Mouse (Mus musculus) embryonic facial prominence, embryonic 11.5 days (tissue): ENCODE measurements at regions not wholly inside any gene's neighbourhood (a gene's known extent, or its start where the extent isn't known, plus 50 kb on each side); places are given as distances from the start of the nearest gene placed in this dataset.

Source experiments
- ATAC-seq: fragments of 200-750 bp; cut with Nextera tagmentation; replicated peaks from 2 replicates; pipeline ENCODE4 v1.8.0; 2017; ENCODE audit warnings: low read depth; ENCODE audit not compliant: insufficient number of reproducible peaks, low FRiP score, low TSS enrichment
- DNase-seq: peaks from one replicate; pipeline ENCODE4 v3.0.0-alpha.2; 2015; ENCODE audit warnings: low spot score
- H3K27ac ChIP-seq: fragments of 300-500 bp; sonication (generic); replicated peaks from 2 replicates; pipeline ENCODE4 v1.5.1; 2014; ENCODE audit warnings: mild to moderate bottlenecking, low read depth, low read length, control low read depth
- H3K27me3 ChIP-seq: fragments of 300-500 bp; sonication (generic); 2 replicates; pipeline ENCODE4 v1.6.1; 2014; ENCODE audit warnings: mild to moderate bottlenecking, low read length, moderate library complexity, mixed read lengths; ENCODE audit not compliant: control insufficient read depth, insufficient read depth
- H3K36me3 ChIP-seq: fragments of 300-500 bp; sonication (generic); replicated peaks from 2 replicates; pipeline ENCODE4 v1.6.1; 2014; ENCODE audit warnings: low read depth, mild to moderate bottlenecking, low read length, moderate library complexity, mixed read lengths; ENCODE audit not compliant: control insufficient read depth, insufficient read depth
- H3K4me1 ChIP-seq: fragments of 300-500 bp; sonication (generic); 2 replicates; pipeline ENCODE4 v1.6.1; 2014; ENCODE audit warnings: low read length, mixed read lengths; ENCODE audit not compliant: control insufficient read depth, insufficient read depth
- H3K4me2 ChIP-seq: fragments of 300-500 bp; sonication (generic); 2 replicates; pipeline ENCODE4 v1.6.1; 2014; ENCODE audit warnings: low read depth, mild to moderate bottlenecking, control low read depth, low read length, moderate library complexity
- H3K4me3 ChIP-seq: fragments of 300-500 bp; sonication (generic); 2 replicates; pipeline ENCODE4 v1.5.1; 2014; ENCODE audit warnings: low read depth, low read length, control low read depth
- H3K9ac ChIP-seq: fragments of 300-500 bp; sonication (generic); replicated peaks from 2 replicates; pipeline ENCODE4 v1.6.1; 2014; ENCODE audit warnings: mild to moderate bottlenecking, control low read depth, low read length
- H3K9me3 ChIP-seq: fragments of 300-500 bp; sonication (generic); replicated peaks from 2 replicates; pipeline ENCODE4 v1.6.1; 2016; ENCODE audit warnings: mild to moderate bottlenecking, low read length, inconsistent platforms, mixed read lengths; ENCODE audit not compliant: control insufficient read depth
- WGBS: fragments of 180-500 bp; shearing (Covaris S2); extraction: QIAGEN DNeasy Blood & Tissue Kit; methylation state at CpG from one replicate; pipeline ENCODE4 v1.1.7; 2014; 5-methylcytosine and 5-hydroxymethylcytosine counted together

- Histone ChIP-seq H3K4me1 (no peaks in the 10 kb centered on the region), H3K9ac (no peak overlapping the region), H3K36me3 (no peaks in the 10 kb centered on the region), H3K9me3 (no peaks in the 10 kb centered on the region), H3K4me2 (no peak overlapping the region), H3K27ac (no peak overlapping the region), H3K27me3 (no peaks in the 10 kb centered on the region), H3K4me3 (no peak overlapping the region)
- 95% methylated on average over 5 of the region's 5 CpGs for WGBS
- DNase-seq (no peak), ATAC-seq (no peak)
Measured at GRCm38 (mm10) chr13:85471340-85471739, 182.4 kb upstream of the Rasa1 start.

GRCm38 (mm10) chr13:85459387-85459786 lies 170.5 kb upstream of the Rasa1 start:
- no peak overlapping the region for H3K9ac ChIP-seq
- H3K27me3 ChIP-seq, result no peaks in the 10 kb centered on the region
- no peaks in the 10 kb centered on the region for H3K36me3 ChIP-seq
- H3K4me2 ChIP-seq, result no peak overlapping the region
- no peaks in the 10 kb centered on the region for H3K9me3 ChIP-seq
- ATAC-seq (no peak), DNase-seq (no peak)
- no peak overlapping the region for H3K27ac ChIP-seq
- no peak overlapping the region for H3K4me3 ChIP-seq
- H3K4me1 ChIP-seq, result no peaks in the 10 kb centered on the region
- 71% methylated on average over 3 of the region's 3 CpGs for WGBS

- H3K36me3 ChIP-seq, result no peaks in the 10 kb centered on the region
- H3K27me3 ChIP-seq, result no peaks in the 10 kb centered on the region
- ATAC-seq (no peak), DNase-seq (no peak)
- no peak overlapping the region for H3K27ac ChIP-seq
- H3K4me1 ChIP-seq, result no peaks in the 10 kb centered on the region
- H3K9me3 ChIP-seq, result no peaks in the 10 kb centered on the region
- H3K4me2 ChIP-seq, result no peak overlapping the region
- H3K4me3 ChIP-seq, result no peak overlapping the region
- H3K9ac ChIP-seq, result no peak overlapping the region
Measured at GRCm38 (mm10) chr13:85458611-85459010, 169.7 kb upstream of the Rasa1 start.

- H3K4me2 ChIP-seq, result no peak overlapping the region
- H3K4me3 ChIP-seq, result no peak overlapping the region
- no peaks in the 10 kb centered on the region for H3K27me3 ChIP-seq
- no peaks in the 10 kb centered on the region for H3K36me3 ChIP-seq
- no peaks in the 10 kb centered on the region for H3K9me3 ChIP-seq
- H3K9ac ChIP-seq, result no peak overlapping the region
- DNase-seq, result no peak
- no peaks in the 10 kb centered on the region for H3K4me1 ChIP-seq
- 92% methylated on average over 1 of the region's 1 CpGs for WGBS
- no peak overlapping the region for H3K27ac ChIP-seq
- no peak for ATAC-seq
Measured at GRCm38 (mm10) chr13:85439581-85439980, 150.7 kb upstream of the Rasa1 start.

- no peak overlapping the region for H3K4me3 ChIP-seq
- ATAC-seq, result no peak
- H3K27me3 ChIP-seq, result no peaks in the 10 kb centered on the region
- no peaks in the 10 kb centered on the region for H3K36me3 ChIP-seq
- no peak overlapping the region for H3K27ac ChIP-seq
- H3K9ac ChIP-seq, result no peak overlapping the region
- H3K4me1 ChIP-seq, result no peaks in the 10 kb centered on the region
- no peaks in the 10 kb centered on the region for H3K9me3 ChIP-seq
- H3K4me2 ChIP-seq, result no peak overlapping the region
- no peak for DNase-seq
Measured at GRCm38 (mm10) chr13:85437875-85438274, 148.9 kb upstream of the Rasa1 start.

- no peak for DNase-seq
- Histone ChIP-seq H3K27ac (no peak overlapping the region), H3K36me3 (no peaks in the 10 kb centered on the region), H3K27me3 (no peaks in the 10 kb centered on the region), H3K9ac (no peak overlapping the region), H3K4me1 (no peaks in the 10 kb centered on the region), H3K4me2 (no peak overlapping the region), H3K9me3 (no peaks in the 10 kb centered on the region), H3K4me3 (no peak overlapping the region)
- no peak for ATAC-seq
- 85% methylated on average over 4 of the region's 4 CpGs for WGBS
Measured at GRCm38 (mm10) chr13:85437009-85437408, 148.1 kb upstream of the Rasa1 start.

- ATAC-seq, result no peak
- H3K36me3 ChIP-seq, result no peaks in the 10 kb centered on the region
- WGBS, result 94% methylated on average over 1 of the region's 1 CpGs
- no peak overlapping the region for H3K4me2 ChIP-seq
- DNase-seq, result no peak
- no peaks in the 10 kb centered on the region for H3K27me3 ChIP-seq
- H3K4me3 ChIP-seq, result no peak overlapping the region
- no peak overlapping the region for H3K27ac ChIP-seq
- no peaks in the 10 kb centered on the region for H3K4me1 ChIP-seq
- no peak overlapping the region for H3K9ac ChIP-seq
- no peaks in the 10 kb centered on the region for H3K9me3 ChIP-seq
Measured at GRCm38 (mm10) chr13:85436254-85436653, 147.3 kb upstream of the Rasa1 start.

GRCm38 (mm10) chr13:85430821-85431220 lies 141.9 kb upstream of the Rasa1 start:
- Histone ChIP-seq H3K4me1 (no peaks in the 10 kb centered on the region), H3K27ac (no peak overlapping the region), H3K36me3 (no peaks in the 10 kb centered on the region), H3K9ac (no peak overlapping the region), H3K4me2 (no peak overlapping the region), H3K4me3 (no peak overlapping the region), H3K9me3 (no peaks in the 10 kb centered on the region), H3K27me3 (no peaks in the 10 kb centered on the region)
- no peak for ATAC-seq
- WGBS, result 77% methylated on average over 2 of the region's 2 CpGs
- no peak for DNase-seq

GRCm38 (mm10) chr13:85430040-85430439 lies 141.1 kb upstream of the Rasa1 start:
- Histone ChIP-seq H3K27ac (no peak overlapping the region), H3K27me3 (no peaks in the 10 kb centered on the region), H3K4me1 (no peaks in the 10 kb centered on the region), H3K9me3 (no peaks in the 10 kb centered on the region), H3K36me3 (no peaks in the 10 kb centered on the region), H3K9ac (no peak overlapping the region), H3K4me3 (no peak overlapping the region), H3K4me2 (no peak overlapping the region)
- no peak for DNase-seq
- ATAC-seq, result no peak
- 76% methylated on average over 3 of the region's 3 CpGs for WGBS
